Mouse (Mus musculus): ENCODE results near the gene Notum. TPM values are rescaled to one million over a fixed set of nuclear protein-coding genes. Genes with fewer than 3 reads are reported as not detected.
A peak's percentile ranks its signal among the peaks of the same experiment; 100 is the strongest.

The Notum gene
- total RNA-seq, 2 experiments from 2014 or later, result not detected

DNA sequence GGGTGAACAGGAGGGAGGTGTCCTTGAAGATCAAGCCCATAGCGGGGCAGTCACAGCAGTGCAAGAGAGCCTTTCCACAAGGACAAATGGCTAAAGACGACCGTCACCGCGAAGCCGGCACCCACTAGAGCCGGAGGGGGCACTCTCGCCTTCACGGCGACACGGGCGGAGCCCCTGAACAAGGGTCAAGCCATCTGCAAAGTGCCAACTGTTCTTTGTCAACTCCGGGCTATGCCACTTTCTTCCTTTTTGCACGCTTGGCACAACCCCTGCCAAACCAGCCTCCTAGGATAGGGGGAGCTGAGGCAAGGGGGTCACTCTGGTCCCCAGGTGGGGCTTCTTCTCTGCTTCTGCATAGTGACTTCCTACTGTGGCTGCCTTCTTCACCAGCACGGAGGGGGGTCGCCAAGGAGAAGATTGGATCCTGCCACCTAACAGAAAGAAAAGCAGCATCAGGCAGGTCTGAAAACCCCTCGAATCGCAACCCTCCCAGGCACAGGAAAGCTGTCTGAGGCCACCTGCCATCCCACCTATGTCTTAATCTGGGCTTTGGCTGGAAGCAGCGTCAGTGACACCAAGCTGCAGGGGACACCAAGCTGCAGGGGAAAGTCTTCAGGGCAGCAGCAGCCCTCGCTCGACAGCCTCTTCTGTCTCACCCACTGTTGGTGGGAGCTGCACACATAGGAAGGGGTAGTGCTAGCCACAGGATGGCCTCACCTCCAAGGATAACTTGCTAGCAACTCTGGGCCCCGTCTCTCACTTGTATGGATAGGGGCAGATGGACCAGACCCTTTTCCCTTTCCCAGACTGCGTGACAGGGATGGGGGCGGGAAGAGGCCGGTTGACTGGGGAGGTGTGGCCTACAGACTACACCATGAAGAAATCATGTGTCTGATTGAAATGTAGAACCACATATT is 42.1 kb downstream of the Notum start:
- intact Hi-C loops (cut with DNase I), result no loop called here

DNA sequence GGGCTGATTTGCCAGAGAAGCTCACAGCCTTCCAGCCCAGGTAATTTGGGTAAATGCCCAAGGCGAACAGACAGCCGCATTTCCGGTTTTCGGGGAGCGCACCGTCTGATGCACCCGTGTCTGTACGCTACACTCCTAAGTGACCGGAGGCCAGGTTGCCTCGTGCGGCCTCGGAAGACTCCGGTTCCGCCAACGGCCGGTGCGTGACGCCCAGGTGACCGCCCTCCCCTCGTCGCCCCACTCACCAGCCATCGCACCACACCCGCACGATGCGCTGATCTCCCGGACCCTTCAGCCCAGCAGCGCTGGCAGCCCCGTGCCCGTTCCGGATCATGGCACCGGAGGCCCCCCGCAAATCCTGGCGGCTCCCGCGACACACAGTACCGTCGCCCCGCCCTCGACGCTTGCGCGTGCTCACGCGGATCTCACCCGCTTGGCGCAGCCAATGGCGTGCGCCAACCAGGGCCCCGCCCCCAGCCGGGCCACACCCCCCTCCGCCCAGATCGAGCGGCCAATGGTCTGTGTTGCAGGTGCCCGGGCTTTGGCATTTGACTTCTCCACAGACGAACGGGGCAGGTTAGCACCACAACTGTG is 43.4 kb downstream of the Notum start, which contains the start of gene Pcyt2:
Gene Pcyt2, minus strand, starts transcription at position 418 of the 594 bp plus-strand sequence.
- peak within 1 kb of the TSS; percentile 94 for H3K27ac ChIP-seq
- no peak for TF ChIP-seq CTCF (IDR thresholded peaks at IDR 0.05)
- DNase-seq, result peak; percentile 96
- H3K4me3 ChIP-seq, result peak within 1 kb of the TSS; percentile 91
- intact Hi-C loops (cut with DNase I), result no loop called here

More for the DNA sequence above, 42.1 kb downstream of the Notum start:
- Histone ChIP-seq H3K4me3 (no peak overlapping the region), H3K27ac (peak overlapping the region; percentile 94)
- DNase-seq, result no peak
- TF ChIP-seq CTCF (IDR thresholded peaks at IDR 0.05), result no peak

DNA sequence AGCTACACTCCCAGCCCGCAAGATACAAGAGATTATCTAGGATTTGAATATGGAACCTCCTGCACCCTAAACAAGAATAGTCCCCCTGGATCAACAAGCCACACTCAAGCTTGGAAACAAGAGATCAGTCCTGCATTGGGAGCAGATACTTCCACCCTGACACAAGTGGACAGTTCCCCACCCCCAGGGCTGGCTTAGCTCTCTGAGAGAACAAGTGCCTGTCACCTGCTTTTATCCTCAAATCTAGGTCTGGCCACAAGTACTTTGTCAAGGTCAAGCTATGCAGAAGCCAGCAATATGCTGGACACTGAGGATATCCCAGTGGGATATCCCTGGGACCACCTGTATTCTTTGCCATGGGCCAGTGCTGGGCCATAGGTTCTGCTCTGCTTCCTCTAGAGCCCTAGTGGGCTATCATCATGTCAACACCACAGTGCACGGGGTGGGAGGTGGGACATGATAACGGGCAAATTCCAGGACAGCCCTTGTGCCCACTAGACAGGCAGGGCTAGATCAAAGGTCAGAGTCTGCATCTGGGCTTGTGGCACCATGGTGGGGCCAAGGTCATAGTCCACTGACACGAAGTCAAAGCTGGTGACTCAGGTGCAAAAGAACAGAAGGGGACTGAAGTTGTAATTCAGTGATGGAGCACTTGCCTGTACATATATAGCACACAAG is 44.2 kb downstream of the Notum start:
- Histone ChIP-seq H3K4me3 (peak overlapping the region; percentile 91), H3K27ac (peak overlapping the region; percentile 94)
- intact Hi-C loops (cut with DNase I), result no loop called here
- DNase-seq, result no peak
- no peak for TF ChIP-seq CTCF (IDR thresholded peaks at IDR 0.05)

DNA sequence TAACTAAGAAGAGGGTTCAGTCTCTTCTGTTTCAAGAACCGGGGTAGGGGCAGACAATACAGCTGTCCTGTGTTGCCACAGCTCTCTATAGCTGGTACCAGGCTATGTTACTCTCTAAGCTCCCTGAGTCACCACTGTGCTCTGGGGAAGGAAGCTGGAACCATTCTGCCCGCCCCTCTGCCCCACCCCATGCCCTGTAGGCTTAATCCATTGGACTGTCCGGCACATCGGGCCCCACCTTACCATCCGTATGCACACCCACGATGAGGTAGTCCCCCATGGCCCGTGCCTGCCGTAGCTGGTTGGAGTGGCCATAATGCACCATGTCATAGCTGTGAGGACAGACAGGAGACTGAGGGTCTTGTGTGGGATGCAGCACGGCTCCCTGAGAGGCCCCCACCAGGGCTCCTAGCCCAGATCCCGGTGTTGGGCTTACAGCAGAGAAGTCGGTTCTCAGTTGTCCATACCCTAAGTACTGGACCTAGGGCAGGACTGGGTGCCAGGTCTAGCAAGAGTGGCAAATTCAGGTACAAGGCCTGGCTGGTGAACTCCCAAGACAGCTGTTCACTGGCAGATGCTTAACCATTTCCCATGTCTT is 45.3 kb downstream of the Notum start:
- no peak for DNase-seq
- TF ChIP-seq CTCF (IDR thresholded peaks at IDR 0.05), result no peak
- intact Hi-C loops (cut with DNase I), result no loop called here
- Histone ChIP-seq H3K4me3 (no peak overlapping the region), H3K27ac (peak overlapping the region; percentile 28; the same call in 1 of the 2 replicates)

DNA sequence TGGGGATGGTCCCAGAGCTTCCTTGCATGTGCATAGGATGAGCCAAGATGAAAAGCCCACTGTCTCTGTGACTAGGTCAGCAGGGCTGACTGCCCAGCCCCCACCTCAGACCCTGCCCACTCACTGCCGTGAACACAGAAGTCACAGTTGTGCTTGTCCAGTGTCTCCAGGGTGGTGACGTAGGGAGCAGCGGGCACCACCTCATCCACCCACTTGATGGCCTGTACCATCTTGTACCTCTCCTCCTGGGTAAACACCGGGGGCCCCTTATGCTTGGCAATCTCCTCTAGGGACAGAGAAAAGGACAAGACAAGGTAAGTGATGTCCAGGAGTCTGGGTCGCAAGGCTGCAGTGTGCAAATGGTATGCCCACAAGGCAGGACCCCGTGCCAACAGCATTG is 45.8 kb downstream of the Notum start:
- TF ChIP-seq CTCF (IDR thresholded peaks at IDR 0.05), result no peak
- Histone ChIP-seq H3K27ac (no peak overlapping the region), H3K4me3 (no peak overlapping the region)
- DNase-seq, result no peak
- intact Hi-C loops (cut with DNase I), result no loop called here

DNA sequence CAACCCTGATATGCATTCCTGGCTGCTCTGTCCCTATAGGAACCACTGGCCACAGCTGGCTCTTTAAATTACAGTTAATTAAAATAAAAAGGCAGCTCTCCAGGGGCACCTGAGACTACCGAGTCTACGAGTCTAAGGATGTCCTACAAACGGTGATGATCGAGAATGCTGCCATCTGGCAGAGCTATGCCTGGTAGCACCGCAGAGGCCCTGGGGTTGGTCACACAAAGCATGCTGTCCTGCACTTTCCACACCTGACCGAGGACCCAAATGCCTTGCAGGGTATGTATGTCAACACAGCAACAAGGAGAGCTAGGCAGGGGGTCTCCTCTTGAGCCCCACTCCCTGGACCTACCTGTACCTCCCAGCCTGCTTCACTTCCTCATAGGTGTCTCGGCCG is 47.0 kb downstream of the Notum start:
- TF ChIP-seq CTCF (IDR thresholded peaks at IDR 0.05), result no peak
- Histone ChIP-seq H3K27ac (0 out of 2 replicates have a peak overlapping the region, but pooled peaks have one; percentile 38), H3K4me3 (no peak overlapping the region)
- intact Hi-C loops (cut with DNase I), result loop anchor here (2.0 to 5.0 kb wide), 2 partner anchors 37 to 99 kb away; no protein-coding TSS in a partner anchor
- no peak for DNase-seq

DNA sequence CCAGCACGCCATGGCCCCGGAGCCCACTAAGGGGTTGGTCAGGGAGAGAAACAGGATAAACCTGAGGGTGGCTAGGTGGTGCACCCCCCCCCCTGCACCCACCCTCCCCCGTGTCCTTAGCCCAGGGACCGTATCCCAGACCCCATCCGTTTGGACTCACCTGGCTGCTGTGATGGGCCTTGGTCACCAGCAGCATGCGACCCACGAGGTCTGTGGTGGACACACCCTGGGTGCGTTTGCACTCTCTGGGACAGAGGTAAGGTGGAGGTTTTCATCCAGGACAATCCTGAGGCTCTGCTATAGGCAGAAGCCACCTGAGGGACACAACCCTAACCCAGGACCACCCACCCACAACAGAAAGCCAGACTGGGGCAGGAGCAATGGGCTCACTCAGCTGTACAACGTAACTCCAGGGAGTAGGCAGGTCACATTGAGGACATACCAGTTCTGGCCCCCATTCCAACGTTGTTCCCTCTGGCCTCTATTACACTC is 47.4 kb downstream of the Notum start:
- Histone ChIP-seq H3K27ac (no peak overlapping the region), H3K4me3 (no peak overlapping the region)
- no peak for TF ChIP-seq CTCF (IDR thresholded peaks at IDR 0.05)
- intact Hi-C loops (cut with DNase I), result loop anchor here (2.0 to 5.0 kb wide), 2 partner anchors 36 to 99 kb away; no protein-coding TSS in a partner anchor
- no peak for DNase-seq

DNA sequence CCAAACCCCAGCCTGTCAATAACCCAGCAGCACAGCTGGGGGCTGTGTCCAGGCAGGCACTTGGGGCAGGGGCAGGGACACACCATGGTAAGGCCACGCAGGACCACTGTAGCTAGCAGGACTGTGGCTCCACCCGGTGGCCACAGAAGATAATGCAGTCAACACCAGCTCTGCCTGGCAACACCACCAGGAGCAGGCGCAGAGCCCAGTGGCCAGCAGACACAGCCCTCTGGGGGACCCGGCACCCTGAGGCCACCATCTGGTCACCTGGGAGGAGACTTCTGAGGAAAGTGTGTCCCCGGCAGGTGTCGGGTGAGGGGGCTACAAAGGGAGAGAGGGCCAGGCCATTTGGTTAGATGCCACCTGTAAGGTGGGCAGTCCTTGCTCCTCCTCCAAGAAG is 48.2 kb downstream of the Notum start:
- intact Hi-C loops (cut with DNase I), result loop anchor here (1.0 to 5.0 kb wide), 3 partner anchors 35 to 123 kb away; no protein-coding TSS in a partner anchor
- peak; percentile 92 for TF ChIP-seq CTCF (IDR thresholded peaks at IDR 0.05)
- H3K27ac ChIP-seq, result no peak overlapping the region
- DNase-seq, result peak; percentile 88
- H3K4me3 ChIP-seq, result no peak overlapping the region

DNA sequence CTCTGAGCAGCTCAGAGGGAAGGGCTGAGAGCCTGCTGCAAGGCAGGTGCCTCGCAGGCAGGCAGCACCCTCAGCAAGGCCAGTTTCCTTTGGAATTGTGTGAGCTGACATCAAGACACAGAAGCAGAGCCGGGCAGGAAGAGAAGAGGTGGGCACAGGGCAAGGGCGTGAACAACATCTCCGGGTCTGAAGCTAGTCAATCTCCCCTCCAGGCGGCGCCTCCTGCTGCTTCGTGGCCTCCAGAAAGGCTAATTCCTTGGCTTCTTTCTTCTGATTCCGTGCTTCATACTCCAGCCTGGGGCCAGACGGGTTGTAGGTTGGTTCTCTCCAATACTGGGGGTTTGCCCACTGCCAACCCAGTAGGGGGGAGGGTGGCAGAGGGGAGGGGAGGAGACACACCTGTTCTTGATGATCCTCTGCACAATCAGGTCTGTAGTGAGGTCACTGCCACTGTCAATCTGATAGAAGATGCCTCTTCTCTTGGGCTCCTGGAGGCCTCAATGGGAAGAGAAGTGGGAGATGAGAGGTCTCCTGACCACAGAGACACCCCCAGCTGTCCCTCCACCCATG is 50.4 kb downstream of the Notum start:
- no peak for DNase-seq
- TF ChIP-seq CTCF (IDR thresholded peaks at IDR 0.05), result no peak
- Histone ChIP-seq H3K4me3 (no peak overlapping the region), H3K27ac (no peak overlapping the region)
- intact Hi-C loops (cut with DNase I), result loop anchor here (5.0 kb wide), 1 partner anchor 33 kb away; no protein-coding TSS in a partner anchor

DNA sequence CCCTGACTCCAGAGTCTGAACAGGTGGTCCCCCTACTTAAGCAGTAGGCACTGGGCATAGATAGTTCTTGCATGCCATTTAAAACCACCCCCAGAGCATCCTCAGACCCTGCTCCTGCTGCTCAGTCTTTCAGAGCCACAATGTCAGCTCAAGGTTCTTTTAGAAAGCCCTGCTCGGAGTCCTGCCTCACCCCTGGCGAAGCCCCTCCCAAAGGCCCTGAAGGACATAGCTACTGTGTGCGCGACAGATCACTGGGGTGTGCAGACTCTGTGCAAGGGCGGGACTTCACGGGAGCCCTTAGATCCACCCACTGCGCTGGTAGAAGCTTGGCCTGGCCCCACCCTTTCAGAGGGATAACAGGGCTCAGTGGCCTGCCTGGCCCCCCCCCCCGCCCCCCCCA is 51.7 kb downstream of the Notum start:
- Histone ChIP-seq H3K4me3 (no peak overlapping the region), H3K27ac (no peak overlapping the region)
- intact Hi-C loops (cut with DNase I), result no loop called here
- no peak for TF ChIP-seq CTCF (IDR thresholded peaks at IDR 0.05)
- no peak for DNase-seq

DNA sequence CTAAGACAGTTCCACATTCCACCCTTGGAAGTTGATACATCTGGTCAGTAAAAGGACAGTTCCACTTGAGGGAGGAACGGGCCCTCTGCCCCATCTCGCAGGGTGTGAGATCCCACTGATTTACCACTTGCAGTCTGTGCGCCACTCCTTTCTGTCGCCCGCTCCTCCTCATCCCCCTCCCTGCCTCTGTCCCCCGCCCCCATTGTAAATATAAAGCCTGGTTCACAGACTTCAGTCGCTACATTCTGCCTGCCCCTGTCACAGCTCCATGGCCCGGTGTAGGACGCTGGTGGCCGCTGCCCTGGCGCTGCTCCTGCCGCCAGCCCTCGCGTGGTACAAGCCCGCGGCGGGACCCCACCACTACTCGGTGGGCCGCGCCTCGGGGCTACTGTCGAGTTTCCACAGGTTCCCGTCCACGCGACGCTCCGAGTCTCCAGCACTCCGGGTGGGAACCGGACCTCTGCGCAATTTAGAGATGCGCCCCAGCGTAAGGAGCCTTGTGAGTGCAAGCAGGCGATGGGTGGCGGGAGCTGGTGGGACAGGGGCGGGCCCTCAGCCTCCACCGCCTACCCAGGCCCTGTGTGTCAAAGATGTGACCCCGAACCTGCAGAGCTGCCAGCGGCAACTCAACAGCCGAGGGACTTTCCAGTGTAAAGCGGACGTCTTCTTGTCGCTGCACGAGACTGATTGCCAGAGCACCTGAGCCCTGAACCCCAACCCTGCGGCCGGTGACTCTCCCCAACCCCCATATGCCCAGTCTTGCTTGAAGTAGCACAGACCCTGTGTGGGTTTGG is 52.5 kb downstream of the Notum start, which contains the start of gene Npb:
Gene Npb, plus strand, starts transcription at position 237 of the 794 bp plus-strand sequence.
- no peak within 1 kb of the TSS for H3K27ac ChIP-seq
- no peak for TF ChIP-seq CTCF (IDR thresholded peaks at IDR 0.05)
- intact Hi-C loops (cut with DNase I), result no loop called here
- H3K4me3 ChIP-seq, result no peak within 1 kb of the TSS
- DNase-seq, result no peak
